Mouse (Mus musculus) lung, adult 2 months (tissue): Measurements from ENCODE around the gene Armh3. TPM values are rescaled to one million over a fixed set of nuclear protein-coding genes. Genes with fewer than 3 reads are reported as not detected.
A peak's percentile ranks its signal among the peaks of the same experiment; 100 is the strongest.

ENCODE experiments used
- DNase-seq: peaks from one replicate; pipeline ENCODE4 v3.0.0; 2022
- H3K4me1 ChIP-seq: fragments of 200-500 bp; 2 replicates; pipeline ENCODE4 v1.6.1; 2011; ENCODE audit warnings: low read length; ENCODE audit not compliant: control insufficient read depth, insufficient read depth
- H3K4me3 ChIP-seq: fragments of 200-500 bp; replicated peaks from 2 replicates; pipeline ENCODE3; 2011; ENCODE audit warnings: low read depth, mild to moderate bottlenecking, control low read depth, low read length; ENCODE audit errors: extremely low read depth
- CTCF ChIP-seq: fragments of 200-500 bp; IDR thresholded peaks from 2 replicates; pipeline ENCODE4 v1.5.1; 2011; ENCODE audit warnings: mild to moderate bottlenecking, low read length, control low read depth; ENCODE audit not compliant: insufficient read depth
- POLR2A ChIP-seq: fragments of 200-500 bp; IDR thresholded peaks from 2 replicates; pipeline ENCODE4 v1.6.1; 2011; ENCODE audit warnings: low read depth, mild to moderate bottlenecking, control low read depth, low read length, borderline replicate concordance; ENCODE audit errors: extremely low read depth
- WGBS: fragments of 180-500 bp; shearing (Covaris S2); methylation state at CpG from one replicate; pipeline ENCODE4 v1.1.7; 2018; 5-methylcytosine and 5-hydroxymethylcytosine counted together
- polyA plus RNA-seq: library from polyadenylated mRNA; depleted of rRNA; stranded (reverse); fragments of >200 nt; gene quantifications from 2 replicates; pipeline ENCODE4 v1.2.3, GENCODE M21; 2012

Gene Armh3
- polyA plus RNA-seq, 1 experiment = 9.5 TPM

- no peaks in the 10 kb centered on the region; the same call in 1 of the 2 replicates for H3K4me1 ChIP-seq
- TF ChIP-seq CTCF (no peak), POLR2A (no peak)
- 88% methylated on average over 9 of the region's 9 CpGs for WGBS
- H3K4me3 ChIP-seq = no peak overlapping the region
- DNase-seq = no peak
Measured at GRCm38 (mm10) chr19:45946541-45946940, 51.7 kb downstream of the Armh3 start.

DNA sequence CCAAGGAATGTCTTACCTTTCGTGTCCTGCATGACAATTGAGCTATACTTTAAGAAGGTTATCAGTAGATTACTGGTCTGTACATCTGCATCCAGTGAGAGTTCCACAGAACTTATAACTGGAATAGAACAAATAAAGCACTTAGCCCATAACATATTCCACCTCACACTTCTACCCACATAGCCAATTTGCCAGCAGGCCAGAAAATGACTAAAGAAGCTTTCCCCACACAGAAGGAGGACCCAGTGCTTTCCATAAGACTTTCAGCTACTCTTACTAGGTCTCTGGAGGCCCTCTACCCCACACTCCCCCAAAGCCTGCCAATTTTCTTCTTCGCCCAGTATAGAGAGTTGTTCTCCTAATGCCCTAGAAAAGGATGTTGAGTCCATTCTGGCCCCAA, 52.3 kb downstream of the Armh3 start:
- H3K4me3 ChIP-seq = no peak overlapping the region
- DNase-seq = no peak
- WGBS = 96% methylated on average over 2 of the region's 2 CpGs
- no peaks in the 10 kb centered on the region; the same call in 1 of the 2 replicates for H3K4me1 ChIP-seq
- TF ChIP-seq POLR2A = no peak
- no peak for TF ChIP-seq CTCF

DNA sequence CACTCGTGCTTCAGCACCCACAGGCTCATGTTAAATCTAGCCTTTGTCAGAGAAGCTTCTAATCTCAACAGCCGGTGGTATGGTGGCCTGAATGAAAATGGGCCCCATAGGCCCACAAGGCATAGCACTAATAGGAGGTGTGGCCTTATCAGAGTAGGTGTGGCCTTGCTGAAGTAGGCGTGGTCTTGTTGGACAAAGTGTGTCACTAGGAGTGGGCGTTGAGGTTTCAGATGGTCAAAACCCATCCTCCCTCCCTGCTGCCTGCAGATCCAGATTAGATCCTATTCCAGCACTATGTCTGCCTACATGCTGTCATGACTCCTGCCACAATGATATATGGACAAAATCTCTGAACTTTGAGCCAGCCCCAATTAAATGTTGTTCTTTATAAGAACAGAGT, 54.5 kb downstream of the Armh3 start:
- no peak for TF ChIP-seq POLR2A
- TF ChIP-seq CTCF = no peak
- H3K4me1 ChIP-seq = no peaks in the 10 kb centered on the region; the same call in 1 of the 2 replicates
- 76% methylated on average over 4 of the region's 4 CpGs for WGBS
- no peak overlapping the region for H3K4me3 ChIP-seq
- DNase-seq = no peak

DNA sequence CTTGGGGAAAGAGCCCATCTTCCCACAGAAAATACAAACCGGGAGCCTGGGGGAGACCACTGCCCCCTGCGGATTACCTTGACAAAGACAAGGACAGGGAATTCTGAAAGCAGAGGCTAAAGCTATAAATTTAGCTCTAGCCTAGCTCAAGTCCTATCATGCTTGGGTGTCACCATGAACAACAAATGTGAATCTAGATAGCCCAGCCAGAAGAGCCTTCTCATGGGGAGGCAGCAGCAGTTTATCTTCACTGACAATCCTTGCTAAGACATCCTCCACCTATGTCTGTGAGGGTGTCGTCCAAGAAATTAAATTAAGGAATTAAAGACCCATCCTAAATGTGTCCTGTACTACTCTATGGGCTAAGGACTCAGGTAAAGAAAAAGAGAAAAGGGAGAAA, 60.2 kb downstream of the Armh3 start:
- no peak for DNase-seq
- no peak for TF ChIP-seq POLR2A
- TF ChIP-seq CTCF = no peak
- Histone ChIP-seq H3K4me1 (no peaks in the 10 kb centered on the region; the same call in 1 of the 2 replicates), H3K4me3 (no peak overlapping the region)
- 64% methylated on average over 3 of the region's 3 CpGs for WGBS

DNA sequence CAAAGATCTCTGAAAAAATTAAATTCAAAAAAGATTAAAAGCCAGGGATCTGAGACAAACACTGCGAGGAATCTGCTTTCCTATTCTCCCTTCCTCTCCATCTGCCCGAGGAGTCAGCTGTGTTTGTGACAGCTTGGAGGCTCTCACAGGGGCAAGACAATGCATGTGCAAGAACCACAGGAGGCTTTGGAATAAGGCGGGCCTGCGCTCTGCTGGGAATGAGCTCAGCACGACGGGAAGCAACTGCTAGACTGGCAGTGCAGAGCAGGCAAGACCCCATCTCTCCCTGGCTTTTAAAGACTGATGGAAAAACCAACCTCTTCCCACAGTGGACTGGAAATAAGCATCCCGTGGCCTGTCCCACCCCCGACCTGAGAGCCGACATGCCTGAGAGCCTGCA, 60.8 kb downstream of the Armh3 start:
- Histone ChIP-seq H3K4me3 (no peak overlapping the region), H3K4me1 (no peaks in the 10 kb centered on the region)
- 63% methylated on average over 9 of the region's 9 CpGs for WGBS
- no peak for DNase-seq
- TF ChIP-seq POLR2A (no peak), CTCF (no peak)

DNA sequence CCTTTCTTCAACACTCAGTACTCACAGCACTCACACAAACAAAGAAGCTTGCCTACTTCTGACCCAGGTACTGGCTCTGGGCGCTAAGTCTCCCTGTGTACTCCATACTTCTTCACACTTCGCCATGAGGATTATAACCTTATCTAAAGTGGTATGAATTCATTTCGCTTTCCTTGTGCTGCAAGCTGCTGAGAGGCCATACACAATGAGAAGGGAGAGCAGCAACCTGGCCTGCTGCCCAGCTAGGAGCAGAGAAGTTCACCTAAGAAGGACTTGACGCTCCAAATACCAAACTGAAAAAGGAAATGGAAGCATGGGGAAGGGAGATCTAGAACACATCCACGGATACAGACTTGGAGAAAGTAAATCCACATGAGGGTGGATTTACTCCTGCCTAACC, 71.1 kb downstream of the Armh3 start:
- Histone ChIP-seq H3K4me3 (no peak overlapping the region), H3K4me1 (no peaks in the 10 kb centered on the region)
- 63% methylated on average over 5 of the region's 5 CpGs for WGBS
- TF ChIP-seq POLR2A = no peak
- TF ChIP-seq CTCF = no peak
- peak; percentile 5 for DNase-seq

DNA sequence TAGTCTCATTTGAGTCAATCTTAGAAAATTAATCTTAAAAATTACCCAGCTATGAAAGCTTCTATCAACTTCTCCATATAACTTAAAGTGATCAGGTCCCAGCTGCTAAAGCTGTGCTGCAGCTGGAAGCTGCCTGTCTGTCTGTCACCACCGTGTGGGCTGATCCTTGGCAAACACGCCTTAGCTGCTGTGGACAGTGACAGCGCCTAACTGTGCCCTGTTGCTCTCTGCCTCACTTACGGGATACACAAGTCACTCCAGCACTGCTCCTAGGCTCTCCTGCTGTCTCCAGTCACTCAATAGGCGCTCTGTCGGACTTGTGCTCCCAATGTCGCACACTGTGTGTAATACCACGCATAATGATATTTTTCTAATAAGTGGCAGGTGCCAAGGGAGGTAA, 71.9 kb downstream of the Armh3 start:
- H3K4me1 ChIP-seq = no peaks in the 10 kb centered on the region
- DNase-seq = no peak
- 82% methylated on average over 8 of the region's 8 CpGs for WGBS
- TF ChIP-seq CTCF = no peak
- no peak for TF ChIP-seq POLR2A
- no peak overlapping the region for H3K4me3 ChIP-seq

DNA sequence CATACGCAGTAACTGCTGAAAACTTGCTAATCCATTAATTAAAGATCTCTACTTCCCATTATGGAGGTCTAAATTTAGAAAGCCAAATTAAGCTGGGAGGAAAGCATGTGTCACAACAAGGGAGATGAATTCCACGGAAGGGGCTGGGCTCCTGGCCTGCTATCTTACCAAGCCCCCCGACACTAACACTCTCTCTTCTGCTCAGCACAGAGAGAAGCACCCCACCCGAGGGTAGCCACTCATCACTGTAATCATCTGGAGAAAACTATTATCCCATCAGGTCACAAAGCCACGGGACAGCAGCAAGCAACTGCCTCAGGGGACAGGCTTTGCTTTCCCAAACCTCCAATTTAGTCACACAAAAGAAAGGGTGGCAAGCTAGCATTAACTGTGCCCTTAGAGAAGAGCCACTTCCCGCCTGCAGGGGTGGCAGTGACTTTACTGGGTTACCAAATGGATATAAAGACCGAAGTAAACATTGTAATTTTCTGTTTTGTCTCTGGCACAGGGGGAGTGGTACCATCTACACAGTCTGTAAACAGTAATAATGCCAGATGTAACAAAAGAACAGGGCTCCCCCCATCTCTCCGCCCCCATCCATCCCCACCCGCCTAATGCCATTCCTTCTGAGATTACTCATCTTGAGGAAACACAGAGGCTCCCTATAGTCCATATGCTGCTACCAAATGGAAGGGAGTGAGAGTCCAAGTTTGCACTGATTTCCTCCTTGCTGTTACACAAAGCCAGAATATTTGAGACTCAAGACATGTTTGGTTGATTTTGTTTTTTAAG, 77.8 kb downstream of the Armh3 start:
- TF ChIP-seq CTCF (no peak), POLR2A (no peak)

DNA sequence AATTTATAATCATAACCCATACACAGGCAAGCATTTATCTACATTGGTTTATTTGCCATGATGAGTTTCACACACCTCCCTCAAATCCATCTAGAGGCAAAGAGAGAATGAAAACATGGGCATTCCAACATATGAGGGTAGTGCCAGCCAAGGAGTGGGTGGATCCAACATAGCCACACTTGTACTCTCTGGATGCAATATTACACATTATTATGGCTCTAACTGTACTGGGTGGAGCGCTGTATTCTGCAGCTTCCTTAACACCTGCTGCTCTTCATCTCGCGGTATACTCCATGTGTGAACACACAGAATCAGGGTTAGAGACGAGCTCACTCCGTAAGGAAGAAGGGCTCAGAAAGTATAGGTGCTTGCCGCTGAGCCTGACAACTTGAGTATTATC, 79.9 kb downstream of the Armh3 start:
- Histone ChIP-seq H3K4me3 (no peak overlapping the region), H3K4me1 (no peaks in the 10 kb centered on the region)
- DNase-seq = no peak
- WGBS = 95% methylated on average over 6 of the region's 6 CpGs
- no peak for TF ChIP-seq POLR2A
- no peak for TF ChIP-seq CTCF

More for the DNA sequence above, 77.8 kb downstream of the Armh3 start:
- 77% methylated on average over 9 of the region's 9 CpGs for WGBS
- DNase-seq = no peak
- no peaks in the 10 kb centered on the region for H3K4me1 ChIP-seq
- no peak overlapping the region for H3K4me3 ChIP-seq

- 78% methylated on average over 3 of the region's 3 CpGs for WGBS
- TF ChIP-seq CTCF (no peak), POLR2A (no peak)
- no peak for DNase-seq
- H3K4me1 ChIP-seq = no peaks in the 10 kb centered on the region
- no peak overlapping the region for H3K4me3 ChIP-seq
Measured at GRCm38 (mm10) chr19:45917856-45918255, 80.4 kb downstream of the Armh3 start.
